Mouse (Mus musculus) hindbrain, embryonic 13.5 days (tissue): ENCODE measurements around the gene Trim25. TPM values are rescaled to one million over a fixed set of nuclear protein-coding genes. Genes with fewer than 3 reads are reported as not detected.
A peak's percentile ranks its signal among the peaks of the same experiment; 100 is the strongest.

Experiments
- ATAC-seq: fragments of 200-750 bp; cut with Nextera tagmentation; 2 replicates; pipeline ENCODE4 v1.8.0; 2017; ENCODE audit warnings: moderate TSS enrichment; ENCODE audit not compliant: low FRiP score
- H3K27ac ChIP-seq: fragments of 300-500 bp; sonication (generic); 2 replicates; pipeline ENCODE4 v1.5.1; 2015; ENCODE audit warnings: inconsistent platforms, mild to moderate bottlenecking, moderate library complexity
- H3K27me3 ChIP-seq: fragments of 300-500 bp; sonication (generic); 2 replicates; pipeline ENCODE4 v1.6.1; 2015; ENCODE audit warnings: mild to moderate bottlenecking, inconsistent platforms
- H3K36me3 ChIP-seq: fragments of 300-500 bp; sonication (generic); 2 replicates; pipeline ENCODE4 v1.6.1; 2015; ENCODE audit warnings: mild to moderate bottlenecking, inconsistent platforms
- H3K4me1 ChIP-seq: fragments of 300-500 bp; sonication (generic); replicated peaks from 2 replicates; pipeline ENCODE4 v1.6.1; 2015; ENCODE audit warnings: inconsistent platforms
- H3K4me2 ChIP-seq: fragments of 300-500 bp; sonication (generic); 2 replicates; pipeline ENCODE4 v1.6.1; 2015; ENCODE audit warnings: inconsistent platforms, mild to moderate bottlenecking, moderate library complexity
- H3K4me3 ChIP-seq: fragments of 300-500 bp; sonication (generic); 2 replicates; pipeline ENCODE4 v1.5.1; 2015; ENCODE audit warnings: mild to moderate bottlenecking, inconsistent platforms
- H3K9ac ChIP-seq: fragments of 300-500 bp; sonication (generic); 2 replicates; pipeline ENCODE4 v1.6.1; 2015; ENCODE audit warnings: mild to moderate bottlenecking, inconsistent platforms
- H3K9me3 ChIP-seq: fragments of 300-500 bp; sonication (generic); 2 replicates; pipeline ENCODE4 v1.6.1; 2016; ENCODE audit warnings: inconsistent platforms
- WGBS: fragments of 180-500 bp; shearing (Covaris S2); methylation state at CpG from one replicate; pipeline ENCODE4 v1.1.7; 2015; 5-methylcytosine and 5-hydroxymethylcytosine counted together
- polyA plus RNA-seq: library from polyadenylated mRNA; unstranded; fragments of >200 nt; fragmentation: Nextera tagmentation; extraction: Ambion mirVana; gene quantifications from 2 replicates; pipeline ENCODE4 v1.2.1, GENCODE M21; 2015

The Trim25 gene
- polyA plus RNA-seq, 1 experiment from 2014 or later, result 4.6 TPM

- 92% methylated on average over 5 of the region's 5 CpGs for WGBS
- no peaks in the 10 kb centered on the region for H3K9me3 ChIP-seq
Observed at GRCm38 (mm10) chr11:89012241-89012640, 13.1 kb downstream of the Trim25 start.

GRCm38 (mm10) chr11:89017514-89018182, 18.5 kb downstream of the Trim25 start:
- no peak overlapping the region for H3K4me2 ChIP-seq
- H3K36me3 ChIP-seq, result no peaks in the 10 kb centered on the region
- no peaks in the 10 kb centered on the region for H3K4me1 ChIP-seq
- H3K27me3 ChIP-seq, result no peaks in the 10 kb centered on the region
- H3K4me3 ChIP-seq, result no peak overlapping the region
- WGBS, result 94% methylated on average over 9 of the region's 9 CpGs
- ATAC-seq, result no peak
- no peak overlapping the region for H3K9ac ChIP-seq
- H3K27ac ChIP-seq, result no peak overlapping the region
- H3K9me3 ChIP-seq, result no peaks in the 10 kb centered on the region

More at GRCm38 (mm10) chr11:89012241-89012640, 13.1 kb downstream of the Trim25 start:
- Histone ChIP-seq H3K9ac (no peak overlapping the region), H3K4me3 (no peak overlapping the region), H3K36me3 (no peaks in the 10 kb centered on the region), H3K27me3 (no peaks in the 10 kb centered on the region), H3K27ac (no peak overlapping the region), H3K4me2 (no peak overlapping the region), H3K4me1 (0 out of 2 replicates have a peak, but pooled peaks cover 3% of the 10 kb centered on the region)
- no peak for ATAC-seq

- H3K27ac ChIP-seq, result no peak overlapping the region
- H3K36me3 ChIP-seq, result no peaks in the 10 kb centered on the region
- H3K4me3 ChIP-seq, result no peak overlapping the region
- WGBS, result 76% methylated on average over 9 of the region's 9 CpGs
- H3K27me3 ChIP-seq, result no peaks in the 10 kb centered on the region
- no peak overlapping the region for H3K9ac ChIP-seq
- ATAC-seq, result no peak
- H3K4me1 ChIP-seq, result no peaks in the 10 kb centered on the region; the same call in 1 of the 2 replicates
- no peaks in the 10 kb centered on the region for H3K9me3 ChIP-seq
- H3K4me2 ChIP-seq, result no peak overlapping the region
Observed at GRCm38 (mm10) chr11:89020681-89021305, 21.6 kb downstream of the Trim25 start.

- H3K27me3 ChIP-seq, result no peaks in the 10 kb centered on the region
- H3K4me1 ChIP-seq, result no peaks in the 10 kb centered on the region; the same call in 1 of the 2 replicates
- no peak overlapping the region for H3K4me3 ChIP-seq
- no peak overlapping the region for H3K9ac ChIP-seq
- H3K4me2 ChIP-seq, result no peak overlapping the region
- H3K36me3 ChIP-seq, result no peaks in the 10 kb centered on the region
- 78% methylated on average over 7 of the region's 7 CpGs for WGBS
- H3K9me3 ChIP-seq, result no peaks in the 10 kb centered on the region
- no peak for ATAC-seq
- H3K27ac ChIP-seq, result no peak overlapping the region
Observed at GRCm38 (mm10) chr11:89021687-89022086, 22.5 kb downstream of the Trim25 start.

GRCm38 (mm10) chr11:89022120-89022731, 23.1 kb downstream of the Trim25 start:
- ATAC-seq, result no peak
- no peak overlapping the region for H3K9ac ChIP-seq

GRCm38 (mm10) chr11:89023477-89023876, 24.3 kb downstream of the Trim25 start:
- H3K36me3 ChIP-seq, result no peaks in the 10 kb centered on the region
- H3K27ac ChIP-seq, result no peak overlapping the region
- no peaks in the 10 kb centered on the region for H3K9me3 ChIP-seq
- WGBS, result 75% methylated on average over 10 of the region's 10 CpGs
- no peak for ATAC-seq
- H3K9ac ChIP-seq, result no peak overlapping the region
- H3K27me3 ChIP-seq, result no peaks in the 10 kb centered on the region
- H3K4me1 ChIP-seq, result no peaks in the 10 kb centered on the region; the same call in 1 of the 2 replicates
- H3K4me3 ChIP-seq, result no peak overlapping the region
- H3K4me2 ChIP-seq, result no peak overlapping the region

More at GRCm38 (mm10) chr11:89022120-89022731, 23.1 kb downstream of the Trim25 start:
- no peak overlapping the region for H3K4me3 ChIP-seq
- H3K9me3 ChIP-seq, result no peaks in the 10 kb centered on the region
- no peak overlapping the region for H3K27ac ChIP-seq
- H3K36me3 ChIP-seq, result no peaks in the 10 kb centered on the region
- no peaks in the 10 kb centered on the region; the same call in 1 of the 2 replicates for H3K4me1 ChIP-seq
- WGBS, result 76% methylated on average over 8 of the region's 8 CpGs
- no peaks in the 10 kb centered on the region for H3K27me3 ChIP-seq
- no peak overlapping the region for H3K4me2 ChIP-seq

- ATAC-seq, result no peak
- WGBS, result 65% methylated on average over 11 of the region's 11 CpGs
- H3K4me1 ChIP-seq, result no peaks in the 10 kb centered on the region; the same call in 1 of the 2 replicates
Observed at GRCm38 (mm10) chr11:89024181-89024881, 25.2 kb downstream of the Trim25 start.

GRCm38 (mm10) chr11:89025603-89026002, 26.4 kb downstream of the Trim25 start:
- H3K9me3 ChIP-seq, result no peaks in the 10 kb centered on the region
- H3K4me3 ChIP-seq, result no peak overlapping the region
- WGBS, result 82% methylated on average over 3 of the region's 3 CpGs
- H3K4me2 ChIP-seq, result no peak overlapping the region
- ATAC-seq, result no peak
- H3K4me1 ChIP-seq, result no peaks in the 10 kb centered on the region; the same call in 1 of the 2 replicates
- H3K9ac ChIP-seq, result no peak overlapping the region
- H3K27me3 ChIP-seq, result no peaks in the 10 kb centered on the region
- H3K36me3 ChIP-seq, result no peaks in the 10 kb centered on the region
- H3K27ac ChIP-seq, result no peak overlapping the region

More at GRCm38 (mm10) chr11:89024181-89024881, 25.2 kb downstream of the Trim25 start:
- H3K4me3 ChIP-seq, result no peak overlapping the region
- H3K9me3 ChIP-seq, result no peaks in the 10 kb centered on the region
- no peaks in the 10 kb centered on the region for H3K36me3 ChIP-seq
- peak overlapping the region; percentile 35; the same call in 1 of the 2 replicates for H3K27ac ChIP-seq
- H3K27me3 ChIP-seq, result no peaks in the 10 kb centered on the region
- H3K4me2 ChIP-seq, result no peak overlapping the region
- no peak overlapping the region for H3K9ac ChIP-seq

- 97% methylated on average over 3 of the region's 3 CpGs for WGBS
- Histone ChIP-seq H3K9ac (no peak overlapping the region), H3K36me3 (no peaks in the 10 kb centered on the region), H3K4me2 (no peak overlapping the region), H3K27ac (no peak overlapping the region), H3K4me1 (no peaks in the 10 kb centered on the region; the same call in 1 of the 2 replicates), H3K4me3 (no peak overlapping the region), H3K27me3 (no peaks in the 10 kb centered on the region), H3K9me3 (no peaks in the 10 kb centered on the region)
- ATAC-seq, result no peak
Observed at GRCm38 (mm10) chr11:89026117-89026516, 26.9 kb downstream of the Trim25 start.

- H3K27me3 ChIP-seq, result no peaks in the 10 kb centered on the region
- no peak for ATAC-seq
- H3K27ac ChIP-seq, result no peak overlapping the region
- H3K4me2 ChIP-seq, result no peak overlapping the region
- no peaks in the 10 kb centered on the region for H3K9me3 ChIP-seq
- 71% methylated on average over 10 of the region's 10 CpGs for WGBS
- no peak overlapping the region for H3K9ac ChIP-seq
- H3K36me3 ChIP-seq, result no peaks in the 10 kb centered on the region; the same call in 1 of the 2 replicates
- no peaks in the 10 kb centered on the region; the same call in 1 of the 2 replicates for H3K4me1 ChIP-seq
- H3K4me3 ChIP-seq, result no peak overlapping the region
Observed at GRCm38 (mm10) chr11:89027955-89028361, 28.8 kb downstream of the Trim25 start.

GRCm38 (mm10) chr11:89028871-89029405, 29.8 kb downstream of the Trim25 start:
- no peaks in the 10 kb centered on the region for H3K9me3 ChIP-seq
- no peaks in the 10 kb centered on the region for H3K27me3 ChIP-seq
- no peaks in the 10 kb centered on the region; the same call in 1 of the 2 replicates for H3K4me1 ChIP-seq
- H3K4me3 ChIP-seq, result no peak overlapping the region
- H3K27ac ChIP-seq, result no peak overlapping the region
- 64% methylated on average over 10 of the region's 10 CpGs for WGBS
- no peak for ATAC-seq
- no peak overlapping the region for H3K4me2 ChIP-seq
- no peak overlapping the region for H3K9ac ChIP-seq
- H3K36me3 ChIP-seq, result peaks cover 4% of the 10 kb centered on the region; the same call in 1 of the 2 replicates

- 79% methylated on average over 6 of the region's 6 CpGs for WGBS
- no peak for ATAC-seq
- Histone ChIP-seq H3K9me3 (no peaks in the 10 kb centered on the region), H3K4me3 (no peak overlapping the region), H3K4me1 (no peaks in the 10 kb centered on the region), H3K4me2 (no peak overlapping the region), H3K27ac (no peak overlapping the region), H3K36me3 (peaks cover 14% of the 10 kb centered on the region), H3K9ac (no peak overlapping the region), H3K27me3 (no peaks in the 10 kb centered on the region)
Observed at GRCm38 (mm10) chr11:89030552-89030951, 31.4 kb downstream of the Trim25 start.
